8 mouse cellular contexts compared by ENCODE assay signal in the genomic region with DNA sequence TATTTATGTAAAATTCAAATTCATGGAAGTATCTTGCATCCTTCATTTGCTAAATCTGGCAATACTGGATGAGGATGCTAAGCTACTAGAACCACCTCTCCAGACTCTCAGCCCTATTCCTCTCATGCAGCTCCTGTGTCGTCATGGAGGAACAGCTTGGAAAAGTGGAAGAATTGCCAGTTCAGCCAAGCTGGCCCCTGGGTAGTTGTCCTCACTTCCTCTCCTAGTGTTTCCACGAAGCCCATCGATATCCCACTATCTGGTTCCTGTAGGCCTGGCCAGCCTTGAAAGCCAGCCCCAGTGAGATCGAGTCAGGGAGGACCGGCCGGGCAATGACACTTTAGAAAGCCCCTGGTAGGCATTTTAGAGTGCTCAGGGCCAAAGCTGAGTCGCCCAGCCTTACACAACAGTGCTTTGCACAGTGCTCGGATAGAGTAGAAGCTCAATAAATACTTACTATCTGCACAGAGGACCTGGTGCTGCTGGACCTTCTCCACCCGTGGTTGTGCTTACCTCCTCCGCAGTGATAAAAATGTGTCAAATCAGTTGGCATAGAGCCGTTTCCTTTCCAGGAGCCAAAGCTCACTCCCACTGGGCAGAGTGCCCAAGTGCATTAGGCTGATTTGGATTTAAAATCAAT.
DNase-seq lines count a peak whose midpoint lies in the region; ATAC-seq lines count a peak whose summit lies in the region.

No protein-coding gene starts in this region.

- peaks cover 34% of the 10 kb centered on the region for H3K4me1 ChIP-seq in forebrain, embryonic 15.5 days
- peaks cover 16% of the 10 kb centered on the region for H3K4me1 ChIP-seq in forebrain, embryonic 12.5 days
- H3K4me1 ChIP-seq in heart, embryonic 10.5 days: peaks cover 72% of the 10 kb centered on the region

- H3K27ac ChIP-seq in forebrain, embryonic 15.5 days (replicated peaks): peak overlapping the region; percentile 61
- no peak overlapping the region for H3K27ac ChIP-seq in forebrain, embryonic 12.5 days
- H3K27ac ChIP-seq in heart, embryonic 10.5 days: peak overlapping the region; percentile 42; the same call in 1 of the 2 replicates

- no peak overlapping the region for H3K9ac ChIP-seq in forebrain, embryonic 15.5 days (replicated peaks)
- H3K9ac ChIP-seq in forebrain, embryonic 12.5 days: no peak overlapping the region

- ATAC-seq in forebrain, embryonic 15.5 days (replicated peaks): peak; percentile 55; the same call in 1 of the 2 replicates
- no peak for ATAC-seq in forebrain, embryonic 12.5 days (ENCODE audit: low FRiP score)

- no peak overlapping the region for H3K4me3 ChIP-seq in forebrain, embryonic 15.5 days
- no peak overlapping the region for H3K4me3 ChIP-seq in forebrain, embryonic 12.5 days (replicated peaks)
- no peak overlapping the region for H3K4me3 ChIP-seq in heart, embryonic 10.5 days

- no peak overlapping the region for H3K4me2 ChIP-seq in forebrain, embryonic 15.5 days (replicated peaks)
- H3K4me2 ChIP-seq in forebrain, embryonic 12.5 days: no peak overlapping the region

- intact Hi-C loops in left cerebral cortex, postnatal 4 days (cut with DNase I): no loop called here
- intact Hi-C loops in left cerebral cortex, postnatal 10 days (cut with DNase I): no loop called here

- WGBS in forebrain, embryonic 15.5 days: 56% methylated on average over 11 of the region's 11 CpGs
- 84% methylated on average over 11 of the region's 11 CpGs for WGBS in forebrain, embryonic 12.5 days
- WGBS in heart, embryonic 10.5 days: 59% methylated on average over 11 of the region's 11 CpGs

- no peaks in the 10 kb centered on the region for H3K27me3 ChIP-seq in forebrain, embryonic 15.5 days
- no peaks in the 10 kb centered on the region for H3K27me3 ChIP-seq in forebrain, embryonic 12.5 days
- H3K27me3 ChIP-seq in heart, embryonic 10.5 days (ENCODE audit: insufficient read depth, poor library complexity, severe bottlenecking): no peaks in the 10 kb centered on the region

- DNase-seq in left cerebral cortex, postnatal 4 days: peak; percentile 48
- no peak for DNase-seq in left cerebral cortex, postnatal 10 days (ENCODE audit: extremely low spot score in 1 of 2, low spot score in 2 of 2)
- peak; percentile 68 for DNase-seq in brain, adult 2 months (ENCODE audit: low read depth, low spot score)
- peak; percentile 71 for DNase-seq in heart, embryonic 10.5 days (ENCODE audit: low spot score)
- DNase-seq in layer of hippocampus, adult 11-12 months (ENCODE audit: low spot score): no peak
- DNase-seq in T-cell, adult 2 months (ENCODE audit: low spot score): no peak

- H3K9me3 ChIP-seq in forebrain, embryonic 15.5 days: no peaks in the 10 kb centered on the region
- H3K9me3 ChIP-seq in forebrain, embryonic 12.5 days: no peaks in the 10 kb centered on the region
- H3K9me3 ChIP-seq in heart, embryonic 10.5 days: no peaks in the 10 kb centered on the region

- no peaks in the 10 kb centered on the region for H3K36me3 ChIP-seq in forebrain, embryonic 15.5 days
- no peaks in the 10 kb centered on the region for H3K36me3 ChIP-seq in forebrain, embryonic 12.5 days (replicated peaks)
- H3K36me3 ChIP-seq in heart, embryonic 10.5 days: no peaks in the 10 kb centered on the region

Comparison
In these comparisons a context has a peak if more than half of its experiments do, and no peak if none do; other contexts are left out.
1. DNase-seq: peak in left cerebral cortex, postnatal 4 days (single experiment), brain, adult 2 months (single experiment) and heart, embryonic 10.5 days (single experiment); none in left cerebral cortex, postnatal 10 days (0 of 2), layer of hippocampus, adult 11-12 months (single experiment) and T-cell, adult 2 months (single experiment).